Mouse (Mus musculus) neutrophil, adult 83 days (primary cell): ENCODE data around the gene Pde11a. TPM values are rescaled to one million over a fixed set of nuclear protein-coding genes. Genes with fewer than 3 reads are reported as not detected.

Experiments used
- total RNA-seq, 2 experiments: library from RNA; stranded (reverse); gene quantifications; one replicate each; pipeline ENCODE4 v1.2.4; 2023

Gene Pde11a
- not detected for total RNA-seq

GRCm38 (mm10) chr2:76338215-76339156 is at the start of gene Pde11a:
Gene Pde11a (minus strand): TSS chr2:76338774.

DNA sequence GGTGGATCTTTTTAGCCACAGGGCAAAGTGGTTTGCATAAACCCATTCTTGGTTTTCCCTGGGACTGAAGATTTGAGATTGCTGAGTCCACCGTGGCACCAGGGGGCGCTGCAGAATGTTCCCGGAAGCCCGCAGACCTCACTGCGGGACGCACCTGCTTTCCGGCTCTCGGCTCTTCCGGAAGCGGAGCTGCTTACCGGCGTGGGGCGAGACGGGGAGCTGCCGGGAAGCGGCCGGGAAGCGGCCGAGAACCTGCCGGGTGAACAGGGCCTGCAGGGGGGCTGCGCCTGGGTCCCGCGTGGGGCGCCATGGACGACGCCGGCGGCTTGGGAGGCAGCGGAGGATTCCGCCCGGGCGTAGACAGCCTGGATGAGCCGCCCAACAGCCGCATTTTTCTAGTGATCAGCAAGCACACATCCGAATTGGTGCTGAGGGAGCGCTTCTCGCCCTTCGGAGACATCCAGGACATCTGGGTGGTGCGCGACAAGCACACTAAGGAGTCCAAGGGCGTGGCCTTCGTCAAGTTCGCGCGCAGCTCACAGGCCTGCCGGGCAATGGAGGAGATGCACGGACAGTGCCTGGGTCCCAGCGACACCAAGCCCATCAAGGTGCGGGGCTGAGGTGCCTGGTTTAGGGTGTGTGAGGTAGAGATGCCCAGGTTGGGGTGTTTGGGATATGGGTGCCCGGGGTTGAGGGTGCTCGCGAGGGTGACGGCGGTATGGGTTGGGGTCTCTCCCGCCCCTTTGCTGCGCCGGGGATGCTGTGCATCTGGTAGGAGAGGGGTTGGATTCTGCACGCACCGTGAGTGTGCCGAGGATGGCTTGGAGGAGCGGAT is 31.5 kb upstream of the Pde11a start, which contains the start of gene Rbm45:
Gene Rbm45 (plus strand): TSS at position 164 of the 835 bp plus-strand sequence.

DNA sequence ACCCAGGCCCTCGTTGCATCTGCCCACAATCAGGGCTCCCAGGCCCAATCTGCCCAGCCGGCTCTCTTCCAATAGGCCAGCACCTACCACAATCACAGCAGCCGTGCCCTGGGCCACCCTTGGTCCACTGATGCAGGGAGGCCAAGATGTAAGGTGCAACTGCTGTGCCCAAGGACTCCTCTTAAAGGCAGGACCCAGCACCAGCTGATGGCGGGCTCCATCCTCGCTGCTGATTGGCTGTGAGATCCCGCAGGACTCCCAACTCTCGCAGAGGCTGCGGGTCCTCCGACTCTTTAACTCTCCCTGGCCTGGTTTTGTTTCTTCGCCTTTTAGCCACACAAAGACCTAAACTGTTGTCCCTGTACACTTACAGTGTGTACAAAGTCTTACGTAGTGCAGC is 21.7 kb upstream of the Pde11a start, which contains the start of gene Cyct:
Gene Cyct (minus strand): TSS at position 225 of the 400 bp plus-strand sequence.

GRCm38 (mm10) chr2:75981440-75982081 is 357.0 kb downstream of the Pde11a start, which contains the start of gene Ttc30a1:
Gene Ttc30a1 (minus strand): TSS chr2:75981967.

DNA sequence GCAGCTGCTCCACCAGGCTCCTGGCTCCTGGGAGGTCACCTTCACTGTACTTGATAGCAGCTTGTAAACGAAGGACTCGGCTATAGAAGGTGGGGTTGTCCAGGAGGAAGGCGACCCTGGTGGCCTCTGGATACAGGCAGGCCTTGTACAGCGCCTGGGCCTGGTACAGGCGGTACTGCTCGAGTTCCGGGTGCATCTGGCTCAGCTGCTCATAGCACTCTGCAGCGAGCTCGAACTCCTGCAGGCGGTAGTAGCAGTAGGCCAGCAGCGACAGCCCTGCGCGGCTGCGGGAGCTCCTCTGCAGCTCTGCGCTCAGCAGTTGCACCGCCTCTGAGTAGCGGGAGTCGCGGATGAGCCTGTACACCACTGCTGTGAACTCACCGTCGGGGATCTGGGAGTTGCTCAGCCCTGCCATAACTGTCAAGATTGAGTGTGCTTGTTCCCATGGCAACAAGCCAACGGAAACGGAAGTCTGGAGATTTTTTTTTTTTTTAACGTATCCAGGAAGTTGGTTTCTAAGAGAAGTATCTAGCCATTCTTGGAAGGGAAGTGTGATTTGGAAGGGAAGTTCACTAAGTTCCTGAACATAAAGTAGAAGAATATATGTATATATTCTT is 360.7 kb downstream of the Pde11a start, which contains the start of gene Ttc30a2:
Gene Ttc30a2 (minus strand): TSS at position 419 of the 617 bp plus-strand sequence.

Other genes starting within 250 kb of the Pde11a start
- gene Cyct, start 21.7 kb upstream of the Pde11a start, total RNA-seq: not detected
- 10 to 100 TPM; 15.4 to 19.1 TPM for gene Rbm45, start 31.2 kb upstream of the Pde11a start, total RNA-seq
- gene Osbpl6, start 67.7 kb upstream of the Pde11a start, total RNA-seq: not detected